8 mouse cellular contexts compared by ENCODE assay signal in genomic region chr9:58113279-58113884, GRCm38 (mm10). TPM values are rescaled to one million over a fixed set of nuclear protein-coding genes. Genes with fewer than 3 reads are reported as not detected.
A peak's percentile ranks its signal among the peaks of the same experiment; 100 is the strongest.
DNase-seq lines count a peak whose midpoint lies in the region; ATAC-seq lines count a peak whose summit lies in the region.

No protein-coding gene starts in this region.

- H3K27me3 ChIP-seq in heart, embryonic 14.5 days (ENCODE audit: control insufficient read depth, insufficient read depth, low read length), result peaks cover 48% of the 10 kb centered on the region
- H3K27me3 ChIP-seq in hindbrain, embryonic 14.5 days (ENCODE audit: control insufficient read depth, insufficient read depth, low read length), result peaks cover 5% of the 10 kb centered on the region; the same call in 1 of the 2 replicates
- peaks cover 23% of the 10 kb centered on the region for H3K27me3 ChIP-seq in midbrain, embryonic 11.5 days (ENCODE audit: control insufficient read depth, insufficient read depth, low read length)

- DNase-seq in heart, postnatal 36 days, result no peak
- peak; percentile 67 for DNase-seq in ZHBTc4 (ENCODE audit: low read depth, low spot score)
- DNase-seq in hindbrain, embryonic 14.5 days (ENCODE audit: low spot score), result no peak
- peak; percentile 96 for DNase-seq in midbrain, embryonic 11.5 days (ENCODE audit: low spot score, missing footprints)
- DNase-seq in left cerebral cortex, postnatal 14 days (ENCODE audit: low spot score in 2 of 2), result no peak
- DNase-seq in adrenal gland, adult 8-10 months, result no peak
- DNase-seq in urinary bladder, postnatal 4 days (ENCODE audit: low spot score in 2 of 2), result no peak

- no peak for ATAC-seq in heart, embryonic 14.5 days (ENCODE audit: insufficient number of reproducible peaks, insufficient read depth, low FRiP score, low read depth)
- ATAC-seq in hindbrain, embryonic 14.5 days (ENCODE audit: low FRiP score), result peak; percentile 7; the same call in 1 of the 2 replicates
- ATAC-seq in midbrain, embryonic 11.5 days (ENCODE audit: low FRiP score), result peak; percentile 71

- H3K27ac ChIP-seq in heart, embryonic 14.5 days (replicated peaks in 1 of 2; ENCODE audit: control insufficient read depth in 1 of 2, insufficient read depth in 1 of 2, low read depth in 2 of 2, low read length in 2 of 2), result no peak overlapping the region
- peak overlapping the region; percentile 89 for H3K27ac ChIP-seq in hindbrain, embryonic 14.5 days
- H3K27ac ChIP-seq in midbrain, embryonic 11.5 days (ENCODE audit: low read depth, low read length), result peak overlapping the region; percentile 93

- no peaks in the 10 kb centered on the region for H3K36me3 ChIP-seq in heart, embryonic 14.5 days (ENCODE audit: control insufficient read depth, insufficient read depth, low read length)
- no peaks in the 10 kb centered on the region for H3K36me3 ChIP-seq in hindbrain, embryonic 14.5 days (replicated peaks; ENCODE audit: control insufficient read depth, insufficient read depth)
- no peaks in the 10 kb centered on the region for H3K36me3 ChIP-seq in midbrain, embryonic 11.5 days (ENCODE audit: control insufficient read depth, insufficient read depth, low read length)

- H3K9ac ChIP-seq in heart, embryonic 14.5 days (ENCODE audit: low read length), result no peak overlapping the region; the same call in 1 of the 2 replicates
- H3K9ac ChIP-seq in hindbrain, embryonic 14.5 days, result peak overlapping the region; percentile 37
- peak overlapping the region; percentile 65 for H3K9ac ChIP-seq in midbrain, embryonic 11.5 days (ENCODE audit: low read length)

- intact Hi-C loops in heart, postnatal 36 days (cut with DNase I), result no loop called here
- intact Hi-C loops in left cerebral cortex, postnatal 14 days (cut with DNase I), result loop anchor here (5.0 kb wide), 1 partner anchor 89 kb away; the partner anchor contains the start of genes Islr and Islr2

- 5% methylated on average over 22 of the region's 22 CpGs for WGBS in heart, embryonic 14.5 days
- 2% methylated on average over 22 of the region's 22 CpGs for WGBS in hindbrain, embryonic 14.5 days
- 2% methylated on average over 22 of the region's 22 CpGs for WGBS in midbrain, embryonic 11.5 days

- no peaks in the 10 kb centered on the region for H3K9me3 ChIP-seq in heart, embryonic 14.5 days (ENCODE audit: control insufficient read depth, low read length)
- H3K9me3 ChIP-seq in hindbrain, embryonic 14.5 days (ENCODE audit: control insufficient read depth, low read length), result no peaks in the 10 kb centered on the region
- H3K9me3 ChIP-seq in midbrain, embryonic 11.5 days (ENCODE audit: control insufficient read depth, low read length), result no peaks in the 10 kb centered on the region

- peaks cover 17 to 28% of the 10 kb centered on the region in 2 experiments for H3K4me1 ChIP-seq in heart, embryonic 14.5 days (ENCODE audit: control insufficient read depth in 2 of 2, insufficient read depth in 2 of 2, low read length in 2 of 2)
- peaks cover 60% of the 10 kb centered on the region for H3K4me1 ChIP-seq in hindbrain, embryonic 14.5 days (replicated peaks; ENCODE audit: control insufficient read depth, insufficient read depth, low read length)
- H3K4me1 ChIP-seq in midbrain, embryonic 11.5 days (ENCODE audit: control insufficient read depth, insufficient read depth, low read length), result peaks cover 42% of the 10 kb centered on the region

- peak overlapping the region; percentile 17 to 30 for H3K4me3 ChIP-seq in heart, embryonic 14.5 days (ENCODE audit: control insufficient read depth in 1 of 2, insufficient read depth in 1 of 2, low read depth in 1 of 2, low read length in 2 of 2)
- 0 out of 2 replicates have a peak overlapping the region, but pooled peaks have one; percentile 1 for H3K4me3 ChIP-seq in hindbrain, embryonic 14.5 days (replicated peaks; ENCODE audit: low read length)
- H3K4me3 ChIP-seq in midbrain, embryonic 11.5 days (ENCODE audit: low read depth, low read length), result peak overlapping the region; percentile 16

- peak overlapping the region; percentile 57 for H3K4me2 ChIP-seq in heart, embryonic 14.5 days (ENCODE audit: low read length)
- peak overlapping the region; percentile 38 for H3K4me2 ChIP-seq in hindbrain, embryonic 14.5 days (replicated peaks)
- H3K4me2 ChIP-seq in midbrain, embryonic 11.5 days, result peak overlapping the region; percentile 48

RNA-seq across cellular contexts. Expression of gene Ccdc33, which starts 5.2 kb away (rescaled TPM):
- not detected in 2 replicates for polyA plus RNA-seq in heart, embryonic 14.5 days (2014; fragmentation: Nextera tagmentation; extraction: Ambion mirVana)
- total RNA-seq in heart, postnatal 36 days (2021), result not detected
- polyA plus RNA-seq in hindbrain, embryonic 14.5 days (2014; fragmentation: Nextera tagmentation; extraction: Ambion mirVana), result 0.13 and 0.43 TPM in 2 replicates
- 0.41 and 0.90 TPM in 2 replicates for polyA plus RNA-seq in midbrain, embryonic 11.5 days (2014; fragmentation: Nextera tagmentation; extraction: Ambion mirVana)
- total RNA-seq in left cerebral cortex, postnatal 14 days (2021), result 1 to 10 TPM in 1 of 2 experiments, under 1 TPM in 1; 0.42 to 1.3 TPM
- total RNA-seq in adrenal gland, adult 8-10 months (2022), result 1 to 10 TPM in 2 of 4 experiments, under 1 TPM in 1, not detected in 1; 0.49 to 2.4 (median 1.2) TPM

RNA-seq across cellular contexts. Expression of gene Stra6, which starts 49.8 kb away (rescaled TPM):
- 0.57 TPM in 1 of 2 replicates, not detected in the other for polyA plus RNA-seq in heart, embryonic 14.5 days (2014; fragmentation: Nextera tagmentation; extraction: Ambion mirVana)
- under 1 TPM; 0.16 to 0.47 TPM for total RNA-seq in heart, postnatal 36 days (2021)
- 18.1 and 22.1 TPM in 2 replicates for polyA plus RNA-seq in hindbrain, embryonic 14.5 days (2014; fragmentation: Nextera tagmentation; extraction: Ambion mirVana)
- polyA plus RNA-seq in midbrain, embryonic 11.5 days (2014; fragmentation: Nextera tagmentation; extraction: Ambion mirVana), result 7.3 and 9.7 TPM in 2 replicates
- total RNA-seq in left cerebral cortex, postnatal 14 days (2021), result 10 to 100 TPM in 1 of 2 experiments, 1 to 10 TPM in 1; 7.7 to 10.4 TPM
- 1 to 10 TPM; 1.0 to 2.6 (median 2.2) TPM for total RNA-seq in adrenal gland, adult 8-10 months (2022)

Comparison
In these comparisons a context has a peak if more than half of its experiments do, and no peak if none do; other contexts are left out.
1. H3K27ac ChIP-seq: peak in hindbrain, embryonic 14.5 days (single experiment) and midbrain, embryonic 11.5 days (single experiment); none in heart, embryonic 14.5 days (0 of 2).
2. DNase-seq: peak in ZHBTc4 (single experiment) and midbrain, embryonic 11.5 days (single experiment); none in heart, postnatal 36 days (0 of 2), hindbrain, embryonic 14.5 days (single experiment), left cerebral cortex, postnatal 14 days (0 of 2), adrenal gland, adult 8-10 months (single experiment) and urinary bladder, postnatal 4 days (0 of 2).
3. Peak in every context shown above with its lines, with median percentiles within 50 percentile points of each other: H3K4me2 ChIP-seq and H3K4me3 ChIP-seq.